Mouse (Mus musculus) frontal cortex, postnatal 36 days (tissue): ENCODE results near the gene Prkar1b.

ENCODE experiments used
- DNase-seq, 2 experiments: peaks; one replicate each; pipeline ENCODE4 v3.0.0; 2022; ENCODE audit warnings: low spot score in 2 of 2

Gene Prkar1b

GRCm38 (mm10) chr5:139064611-139065010 lies 85.2 kb downstream of the Prkar1b start:
- no peak for DNase-seq

GRCm38 (mm10) chr5:139061680-139062079 lies 88.1 kb downstream of the Prkar1b start:
- no peak for DNase-seq

- no peak for DNase-seq
These were observed 89.2 kb downstream of the Prkar1b start for GRCm38 (mm10) chr5:139060460-139061051.

- DNase-seq, result no peak
These were observed 96.6 kb downstream of the Prkar1b start for GRCm38 (mm10) chr5:139053176-139053575.

- DNase-seq, result peak; percentile 53 to 56
These were observed 98.5 kb downstream of the Prkar1b start for GRCm38 (mm10) chr5:139051276-139051675.

- peak in 1 of 2 experiments; percentile 65 for DNase-seq
These were observed 100.4 kb downstream of the Prkar1b start for GRCm38 (mm10) chr5:139049367-139049766.

- no peak for DNase-seq
These were observed 102.6 kb downstream of the Prkar1b start for GRCm38 (mm10) chr5:139047171-139047570.

- no peak for DNase-seq
These were observed 103.2 kb downstream of the Prkar1b start for GRCm38 (mm10) chr5:139046636-139047035.

- DNase-seq, result no peak
These were observed 106.3 kb downstream of the Prkar1b start for GRCm38 (mm10) chr5:139043546-139043945.

- no peak for DNase-seq
These were observed 107.5 kb downstream of the Prkar1b start for GRCm38 (mm10) chr5:139042299-139042698.

GRCm38 (mm10) chr5:139035171-139035570 lies 114.6 kb downstream of the Prkar1b start:
- DNase-seq, result no peak

- DNase-seq, result no peak
These were observed 115.1 kb downstream of the Prkar1b start for GRCm38 (mm10) chr5:139034746-139035145.

GRCm38 (mm10) chr5:139033406-139034317 lies 116.1 kb downstream of the Prkar1b start:
- no peak for DNase-seq

- no peak for DNase-seq
These were observed 122.2 kb downstream of the Prkar1b start for GRCm38 (mm10) chr5:139027603-139028002.

GRCm38 (mm10) chr5:139024351-139025105 lies 125.3 kb downstream of the Prkar1b start:
- no peak for DNase-seq

GRCm38 (mm10) chr5:139020595-139020994 lies 129.2 kb downstream of the Prkar1b start:
- no peak for DNase-seq

GRCm38 (mm10) chr5:139017371-139018124 lies 132.3 kb downstream of the Prkar1b start:
- no peak for DNase-seq

GRCm38 (mm10) chr5:139015097-139015496 lies 134.7 kb downstream of the Prkar1b start:
- DNase-seq, result peak in 1 of 2 experiments; percentile 31

GRCm38 (mm10) chr5:139010649-139011048 lies 139.2 kb downstream of the Prkar1b start:
- DNase-seq, result no peak

- DNase-seq, result no peak
These were observed 142.5 kb downstream of the Prkar1b start for GRCm38 (mm10) chr5:139007141-139007775.

GRCm38 (mm10) chr5:139004588-139004987 lies 145.2 kb downstream of the Prkar1b start:
- DNase-seq, result no peak
